Mouse (Mus musculus) neural tube, embryonic 11.5 days (tissue): ENCODE measurements around the gene Zfp524. TPM values are rescaled to one million over a fixed set of nuclear protein-coding genes. Genes with fewer than 3 reads are reported as not detected.

ENCODE experiments used
- ATAC-seq: fragments of 200-750 bp; cut with Nextera tagmentation; 2 replicates; pipeline ENCODE4 v1.8.0; 2017; ENCODE audit warnings: moderate number of reproducible peaks, mild to moderate bottlenecking, moderate TSS enrichment, moderate library complexity; ENCODE audit not compliant: insufficient read depth, low FRiP score, low TSS enrichment
- DNase-seq: peaks from one replicate; pipeline ENCODE4 v3.0.0-alpha.2; 2015; ENCODE audit warnings: low spot score
- H3K27ac ChIP-seq: fragments of 300-500 bp; sonication (generic); 2 replicates; pipeline ENCODE4 v1.5.1; 2014; ENCODE audit warnings: low read depth, mild to moderate bottlenecking, low read length
- H3K27me3 ChIP-seq: fragments of 300-500 bp; sonication (generic); 2 replicates; pipeline ENCODE4 v1.6.1; 2014; ENCODE audit warnings: mild to moderate bottlenecking, low read length, mixed read lengths; ENCODE audit not compliant: control insufficient read depth, insufficient read depth
- H3K36me3 ChIP-seq: fragments of 300-500 bp; sonication (generic); 2 replicates; pipeline ENCODE4 v1.6.1; 2014; ENCODE audit warnings: mild to moderate bottlenecking, low read length, moderate library complexity, mixed read lengths; ENCODE audit not compliant: control insufficient read depth, insufficient read depth
- H3K4me1 ChIP-seq: fragments of 300-500 bp; sonication (generic); 2 replicates; pipeline ENCODE4 v1.6.1; 2014; ENCODE audit warnings: low read length, mixed read lengths; ENCODE audit not compliant: control insufficient read depth, insufficient read depth
- H3K4me2 ChIP-seq: fragments of 300-500 bp; sonication (generic); 2 replicates; pipeline ENCODE4 v1.6.1; 2014; ENCODE audit warnings: low read depth, mild to moderate bottlenecking, moderate library complexity
- H3K4me3 ChIP-seq: fragments of 300-500 bp; sonication (generic); 2 replicates; pipeline ENCODE4 v1.5.1; 2014; ENCODE audit warnings: low read depth, low read length
- H3K9ac ChIP-seq: fragments of 300-500 bp; sonication (generic); 2 replicates; pipeline ENCODE4 v1.6.1; 2014; ENCODE audit warnings: mild to moderate bottlenecking, low read length
- H3K9me3 ChIP-seq: fragments of 300-500 bp; sonication (generic); 2 replicates; pipeline ENCODE4 v1.6.1; 2016; ENCODE audit warnings: low read length; ENCODE audit not compliant: control insufficient read depth
- WGBS: fragments of 180-500 bp; shearing (Covaris S2); extraction: QIAGEN DNeasy Blood & Tissue Kit; methylation state at CpG from one replicate; pipeline ENCODE4 v1.1.7; 2014; 5-methylcytosine and 5-hydroxymethylcytosine counted together
- polyA plus RNA-seq: library from polyadenylated mRNA; unstranded; fragments of >200 nt; fragmentation: Nextera tagmentation; extraction: Ambion mirVana; gene quantifications from 2 replicates; pipeline ENCODE4 v1.2.1, GENCODE M21; 2014

The Zfp524 gene
- polyA plus RNA-seq, 1 experiment from 2014 or later: 10.1 TPM

GRCm38 (mm10) chr7:5060239-5060731 is 46.1 kb downstream of the Zfp524 start:
- peak overlapping the region; percentile 79 for H3K9ac ChIP-seq
- no peaks in the 10 kb centered on the region for H3K9me3 ChIP-seq
- no peaks in the 10 kb centered on the region for H3K36me3 ChIP-seq
- H3K4me1 ChIP-seq: peaks cover 19% of the 10 kb centered on the region; the same call in 1 of the 2 replicates
- H3K4me2 ChIP-seq: peak overlapping the region; percentile 89
- H3K27me3 ChIP-seq: peaks cover 27% of the 10 kb centered on the region
- H3K4me3 ChIP-seq: peak overlapping the region; percentile 70
- 5% methylated on average over 25 of the region's 27 CpGs for WGBS
- peak; percentile 5; the same call in 1 of the 2 replicates for ATAC-seq
- peak; percentile 84 for DNase-seq
- H3K27ac ChIP-seq: peak overlapping the region; percentile 95

GRCm38 (mm10) chr7:5060944-5061773 is 46.9 kb downstream of the Zfp524 start:
- Histone ChIP-seq H3K36me3 (no peaks in the 10 kb centered on the region), H3K27me3 (peaks cover 19% of the 10 kb centered on the region), H3K4me3 (peak overlapping the region; percentile 70), H3K4me1 (peaks cover 19% of the 10 kb centered on the region; the same call in 1 of the 2 replicates), H3K27ac (peak overlapping the region; percentile 95), H3K9ac (peak overlapping the region; percentile 79), H3K9me3 (no peaks in the 10 kb centered on the region), H3K4me2 (peak overlapping the region; percentile 89)
- WGBS: under 1% methylated on average over 60 of the region's 60 CpGs
- ATAC-seq: peak; percentile 84
- DNase-seq: peak; percentile 99

GRCm38 (mm10) chr7:5061774-5062359 is 47.7 kb downstream of the Zfp524 start, which contains the start of gene U2af2:
Gene U2af2, plus strand, starts transcription at chr7:5062143.
- Histone ChIP-seq H3K36me3 (no peaks in the 10 kb centered on the region; the same call in 1 of the 2 replicates), H3K4me3 (peak within 1 kb of the TSS; percentile 70), H3K9ac (peak within 1 kb of the TSS; percentile 79), H3K4me1 (peaks cover 16% of the 10 kb centered on the region; the same call in 1 of the 2 replicates), H3K9me3 (no peaks in the 10 kb centered on the region), H3K27ac (peak within 1 kb of the TSS; percentile 95), H3K27me3 (peaks cover 12% of the 10 kb centered on the region), H3K4me2 (peak within 1 kb of the TSS; percentile 89)
- ATAC-seq (peak; percentile 86), DNase-seq (peak; percentile 94)
- WGBS: 0% methylated on average over 52 of the region's 65 CpGs

- under 1% methylated on average over 49 of the region's 51 CpGs for WGBS
- peak; percentile 85 for DNase-seq
- Histone ChIP-seq H3K4me1 (peaks cover 14% of the 10 kb centered on the region; the same call in 1 of the 2 replicates), H3K27me3 (peaks cover 6% of the 10 kb centered on the region), H3K9ac (peak overlapping the region; percentile 79), H3K27ac (peak overlapping the region; percentile 95), H3K4me3 (peak overlapping the region; percentile 70), H3K4me2 (peak overlapping the region; percentile 89), H3K9me3 (no peaks in the 10 kb centered on the region), H3K36me3 (no peaks in the 10 kb centered on the region; the same call in 1 of the 2 replicates)
- peak; percentile 54 for ATAC-seq
These were observed 48.3 kb downstream of the Zfp524 start for GRCm38 (mm10) chr7:5062360-5063001.

GRCm38 (mm10) chr7:5064886-5065285 is 50.7 kb downstream of the Zfp524 start:
- DNase-seq: no peak
- peaks cover 11% of the 10 kb centered on the region for H3K36me3 ChIP-seq
- H3K4me3 ChIP-seq: no peak overlapping the region

More at GRCm38 (mm10) chr7:5064886-5065285, 50.7 kb downstream of the Zfp524 start:
- H3K4me2 ChIP-seq: no peak overlapping the region
- no peaks in the 10 kb centered on the region for H3K9me3 ChIP-seq
- peaks cover 14% of the 10 kb centered on the region; the same call in 1 of the 2 replicates for H3K4me1 ChIP-seq
- no peak for ATAC-seq
- WGBS: 98% methylated on average over 6 of the region's 6 CpGs
- H3K9ac ChIP-seq: no peak overlapping the region
- no peak overlapping the region for H3K27ac ChIP-seq
- no peaks in the 10 kb centered on the region for H3K27me3 ChIP-seq

Other genes starting within 250 kb of the Zfp524 start
- not detected in 2 replicates for gene Fam71e2, start 243.1 kb upstream of the Zfp524 start, polyA plus RNA-seq
- gene Il11, start 231.6 kb upstream of the Zfp524 start, polyA plus RNA-seq: 0.16 TPM in 1 of 2 replicates, not detected in the other
- gene Tmem190, start 231.5 kb upstream of the Zfp524 start, polyA plus RNA-seq: not detected in 2 replicates
- 1.7 and 2.2 TPM in 2 replicates for gene Tmem238, start 224.8 kb upstream of the Zfp524 start, polyA plus RNA-seq
- 157 and 169 TPM in 2 replicates for gene Rpl28, start 221.5 kb upstream of the Zfp524 start, polyA plus RNA-seq
- gene Ube2s, start 201.8 kb upstream of the Zfp524 start, polyA plus RNA-seq: 422 and 471 TPM in 2 replicates
- 3.1 and 3.2 TPM in 2 replicates for gene Shisa7, start 169.7 kb upstream of the Zfp524 start, polyA plus RNA-seq
- 2.4 and 2.5 TPM in 2 replicates for gene Isoc2b, start 144.2 kb upstream of the Zfp524 start, polyA plus RNA-seq
- gene Isoc2a, start 137.3 kb upstream of the Zfp524 start, polyA plus RNA-seq: 0.49 and 0.82 TPM in 2 replicates
- gene Gm36210, start 107.9 kb upstream of the Zfp524 start, polyA plus RNA-seq: 0.29 TPM in 1 of 2 replicates, not detected in the other
- 3.5 and 3.8 TPM in 2 replicates for gene Zfp628, start 99.2 kb upstream of the Zfp524 start, polyA plus RNA-seq
- 6.4 and 7.1 TPM in 2 replicates for gene Nat14, start 92.4 kb upstream of the Zfp524 start, polyA plus RNA-seq
- gene Ssc5d, start 88.6 kb upstream of the Zfp524 start, polyA plus RNA-seq: 2.8 and 3.3 TPM in 2 replicates
- not detected in 2 replicates for gene Sbk2, start 50.0 kb upstream of the Zfp524 start, polyA plus RNA-seq
- 0.09 TPM in 1 of 2 replicates, not detected in the other for gene Sbk3, start 43.2 kb upstream of the Zfp524 start, polyA plus RNA-seq
- gene Zfp579, start 18.3 kb upstream of the Zfp524 start, polyA plus RNA-seq: 41.6 and 47.8 TPM in 2 replicates
- gene Fiz1, start 282 bp downstream of the Zfp524 start, polyA plus RNA-seq: 50.2 and 50.6 TPM in 2 replicates
- gene Gm44973, start 1.1 kb downstream of the Zfp524 start, polyA plus RNA-seq: 0.36 and 1.1 TPM in 2 replicates
- 5.5 and 5.6 TPM in 2 replicates for gene Zfp865, start 6.0 kb downstream of the Zfp524 start, polyA plus RNA-seq
- 6.4 and 8.3 TPM in 2 replicates for gene Ccdc106, start 6.1 kb downstream of the Zfp524 start, polyA plus RNA-seq
- gene 4632433K11Rik, start 19.7 kb downstream of the Zfp524 start, polyA plus RNA-seq: 0.50 TPM in 1 of 2 replicates, not detected in the other
- gene Zfp784, start 24.0 kb downstream of the Zfp524 start, polyA plus RNA-seq: 2.7 and 3.2 TPM in 2 replicates
- 42.3 and 48.9 TPM in 2 replicates for gene Zfp580, start 37.1 kb downstream of the Zfp524 start, polyA plus RNA-seq
- gene U2af2, start 47.7 kb downstream of the Zfp524 start, polyA plus RNA-seq: 167 and 186 TPM in 2 replicates
- gene Epn1, start 65.8 kb downstream of the Zfp524 start, polyA plus RNA-seq: 64.8 and 67.4 TPM in 2 replicates
- gene Rfpl4, start 102.5 kb downstream of the Zfp524 start, polyA plus RNA-seq: not detected in 2 replicates
- gene Rasl2-9, start 111.5 kb downstream of the Zfp524 start, polyA plus RNA-seq: not detected in 2 replicates
- gene Vmn1r55, start 135.3 kb downstream of the Zfp524 start, polyA plus RNA-seq: not detected in 2 replicates
- not detected in 2 replicates for gene Vmn1r56, start 182.3 kb downstream of the Zfp524 start, polyA plus RNA-seq
- not detected in 2 replicates for gene Vmn1r57, start 204.1 kb downstream of the Zfp524 start, polyA plus RNA-seq